In genomic region chr6:87274779-87275178, GRCm38 (mm10) we compare ENCODE assay signal across 12 mouse cellular contexts.
DNase-seq lines count a peak whose midpoint lies in the region; TF ChIP-seq lines count a peak whose summit lies in the region.
"Had no signal": no experiment of that assay in that cellular context is flagged by ENCODE, and none has a peak within 500 bp of the region (broad histone marks: within the 10 kb centered on the region; RNA-seq: fewer than 3 reads in every experiment).

No protein-coding gene starts in this region.

- H3K27me3 ChIP-seq in testis, adult 2 months (ENCODE audit: control insufficient read depth, insufficient read depth, low read length) = no peaks in the 10 kb centered on the region
- H3K27me3 ChIP-seq: embryonic facial prominence, embryonic 15.5 days; lung, embryonic 15.5 days; midbrain, embryonic 13.5 days had no signal

- no peaks in the 10 kb centered on the region for H3K36me3 ChIP-seq in testis, adult 2 months (ENCODE audit: control insufficient read depth, insufficient read depth, low read length)

- TF ChIP-seq CTCF in testis, adult 2 months (IDR thresholded peaks at IDR 0.05; ENCODE audit: control insufficient read depth, insufficient read depth, insufficient replicate concordance, low read depth, low read length) = peak; percentile 1; the same call in 1 of the 2 replicates

- H3K4me1 ChIP-seq in testis, adult 2 months (ENCODE audit: control insufficient read depth, insufficient read depth, low read length) = no peaks in the 10 kb centered on the region

- no peak overlapping the region for H3K4me3 ChIP-seq in testis, adult 2 months (ENCODE audit: control insufficient read depth, low read depth, low read length)
- H3K4me3 ChIP-seq: embryonic facial prominence, embryonic 15.5 days; lung, embryonic 15.5 days; midbrain, embryonic 13.5 days had no signal

- TF ChIP-seq POLR2A in testis, adult 2 months (IDR thresholded peaks at IDR 0.05; ENCODE audit: control insufficient read depth, low read depth, low read length) = no peak

- peak; percentile 24 for DNase-seq in heart, postnatal 4 days
- no peak for DNase-seq in heart, adult 8-10 months (ENCODE audit: low spot score)
- no peak for DNase-seq in testis, postnatal 10 days (ENCODE audit: low spot score)
- DNase-seq in ZHBTc4 (ENCODE audit: low read depth, low spot score) (peak; percentile 64), MN1 (ENCODE audit: low spot score) (no peak)
- DNase-seq in thymus, postnatal 4 days = peak; percentile 59
- no peak for DNase-seq in adrenal gland, postnatal 4 days (ENCODE audit: low spot score in 2 of 2)
- DNase-seq: heart, postnatal 10 days had no signal

- no peak overlapping the region for H3K27ac ChIP-seq in testis, adult 2 months (ENCODE audit: control insufficient read depth, insufficient read depth, low read depth, low read length)
- H3K27ac ChIP-seq: embryonic facial prominence, embryonic 15.5 days; lung, embryonic 15.5 days; midbrain, embryonic 13.5 days had no signal

Comparison
In these comparisons a context has a peak if more than half of its experiments do, and no peak if none do; other contexts are left out.
1. DNase-seq: peak in heart, postnatal 4 days (single experiment), ZHBTc4 (single experiment) and thymus, postnatal 4 days (single experiment); none in heart, adult 8-10 months (single experiment), testis, postnatal 10 days (single experiment), MN1 (single experiment) and adrenal gland, postnatal 4 days (0 of 2).